Mouse (Mus musculus) neural tube, embryonic 11.5 days (tissue): Measurements from ENCODE around the gene Gstz1. TPM values are rescaled to one million over a fixed set of nuclear protein-coding genes. Genes with fewer than 3 reads are reported as not detected.
"Not testable (repeated sequence)": the region's sequence is repeated elsewhere in the genome, so short reads cannot be mapped to it uniquely, and the experiment has no call there.

Experiments used
- ATAC-seq: fragments of 200-750 bp; cut with Nextera tagmentation; 2 replicates; pipeline ENCODE4 v1.8.0; 2017; ENCODE audit warnings: moderate number of reproducible peaks, mild to moderate bottlenecking, moderate TSS enrichment, moderate library complexity; ENCODE audit not compliant: insufficient read depth, low FRiP score, low TSS enrichment
- DNase-seq: peaks from one replicate; pipeline ENCODE4 v3.0.0-alpha.2; 2015; ENCODE audit warnings: low spot score
- H3K27ac ChIP-seq: fragments of 300-500 bp; sonication (generic); 2 replicates; pipeline ENCODE4 v1.5.1; 2014; ENCODE audit warnings: low read depth, mild to moderate bottlenecking, low read length
- H3K27me3 ChIP-seq: fragments of 300-500 bp; sonication (generic); 2 replicates; pipeline ENCODE4 v1.6.1; 2014; ENCODE audit warnings: mild to moderate bottlenecking, low read length, mixed read lengths; ENCODE audit not compliant: control insufficient read depth, insufficient read depth
- H3K36me3 ChIP-seq: fragments of 300-500 bp; sonication (generic); 2 replicates; pipeline ENCODE4 v1.6.1; 2014; ENCODE audit warnings: mild to moderate bottlenecking, low read length, moderate library complexity, mixed read lengths; ENCODE audit not compliant: control insufficient read depth, insufficient read depth
- H3K4me1 ChIP-seq: fragments of 300-500 bp; sonication (generic); 2 replicates; pipeline ENCODE4 v1.6.1; 2014; ENCODE audit warnings: low read length, mixed read lengths; ENCODE audit not compliant: control insufficient read depth, insufficient read depth
- H3K4me2 ChIP-seq: fragments of 300-500 bp; sonication (generic); 2 replicates; pipeline ENCODE4 v1.6.1; 2014; ENCODE audit warnings: low read depth, mild to moderate bottlenecking, moderate library complexity
- H3K4me3 ChIP-seq: fragments of 300-500 bp; sonication (generic); 2 replicates; pipeline ENCODE4 v1.5.1; 2014; ENCODE audit warnings: low read depth, low read length
- H3K9ac ChIP-seq: fragments of 300-500 bp; sonication (generic); 2 replicates; pipeline ENCODE4 v1.6.1; 2014; ENCODE audit warnings: mild to moderate bottlenecking, low read length
- H3K9me3 ChIP-seq: fragments of 300-500 bp; sonication (generic); 2 replicates; pipeline ENCODE4 v1.6.1; 2016; ENCODE audit warnings: low read length; ENCODE audit not compliant: control insufficient read depth
- WGBS: fragments of 180-500 bp; shearing (Covaris S2); extraction: QIAGEN DNeasy Blood & Tissue Kit; methylation state at CpG from one replicate; pipeline ENCODE4 v1.1.7; 2014; 5-methylcytosine and 5-hydroxymethylcytosine counted together
- polyA plus RNA-seq: library from polyadenylated mRNA; unstranded; fragments of >200 nt; fragmentation: Nextera tagmentation; extraction: Ambion mirVana; gene quantifications from 2 replicates; pipeline ENCODE4 v1.2.1, GENCODE M21; 2014

Gene Gstz1
- polyA plus RNA-seq, 1 experiment from 2014 or later: 31.8 TPM

GRCm38 (mm10) chr12:87201694-87202093 lies 54.7 kb downstream of the Gstz1 start:
- Histone ChIP-seq H3K27ac (no peak overlapping the region), H3K4me3 (no peak overlapping the region), H3K27me3 (no peaks in the 10 kb centered on the region), H3K4me2 (no peak overlapping the region), H3K36me3 (no peaks in the 10 kb centered on the region), H3K9ac (no peak overlapping the region), H3K4me1 (peaks cover 5% of the 10 kb centered on the region; the same call in 1 of the 2 replicates), H3K9me3 (no peaks in the 10 kb centered on the region)
- ATAC-seq (no peak), DNase-seq (no peak)
- WGBS: 70% methylated on average over 5 of the region's 5 CpGs

- 94% methylated on average over 5 of the region's 5 CpGs for WGBS
- not testable (repeated sequence) for ATAC-seq
Measured at GRCm38 (mm10) chr12:87205789-87206188, 58.8 kb downstream of the Gstz1 start.

DNA sequence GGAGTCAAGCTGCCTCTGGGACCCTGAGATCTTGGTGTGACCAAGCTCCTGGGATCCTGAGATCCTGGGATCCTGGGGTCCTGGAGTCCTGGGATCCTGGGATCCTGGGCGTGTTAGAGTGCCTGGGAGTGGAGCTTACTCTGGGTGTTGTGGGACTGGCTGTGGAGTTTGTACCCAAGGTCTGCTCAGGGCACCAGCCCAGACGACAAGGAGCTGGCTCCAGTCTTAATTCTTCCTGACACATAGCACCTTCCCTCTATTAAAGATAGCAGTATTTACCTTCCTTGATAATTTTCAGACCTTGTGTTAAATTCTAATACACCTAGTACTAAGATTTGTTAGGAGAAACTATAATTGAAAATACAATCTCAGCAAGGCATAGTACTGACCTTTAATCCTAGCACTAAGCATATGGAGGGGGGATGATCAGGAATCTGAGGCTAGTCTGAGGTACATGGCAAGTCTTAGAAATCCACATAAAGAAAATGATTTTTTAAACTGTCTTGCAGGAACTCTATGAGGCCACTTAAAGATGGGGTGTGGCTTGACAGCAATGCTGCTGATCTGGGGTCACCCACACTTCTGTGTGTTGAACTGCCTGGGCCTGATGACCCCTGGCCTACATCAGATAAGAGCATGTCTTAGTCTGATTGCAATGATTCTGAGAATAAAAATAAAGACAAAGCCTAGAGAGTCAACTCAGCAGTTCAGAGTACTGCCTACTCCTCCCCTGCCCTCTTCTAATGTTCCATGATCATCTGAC lies 66.1 kb downstream of the Gstz1 start:
- Histone ChIP-seq H3K27me3 (no peaks in the 10 kb centered on the region), H3K4me2 (no peak overlapping the region), H3K4me3 (no peak overlapping the region), H3K9me3 (no peaks in the 10 kb centered on the region), H3K36me3 (no peaks in the 10 kb centered on the region), H3K4me1 (no peaks in the 10 kb centered on the region), H3K27ac (no peak overlapping the region), H3K9ac (no peak overlapping the region)
- ATAC-seq (no peak), DNase-seq (no peak)
- WGBS: 71% methylated on average over 2 of the region's 2 CpGs

More at GRCm38 (mm10) chr12:87205789-87206188, 58.8 kb downstream of the Gstz1 start:
- not testable (repeated sequence) for H3K4me2 ChIP-seq, H3K36me3 ChIP-seq, H3K9ac ChIP-seq, H3K27ac ChIP-seq, H3K4me3 ChIP-seq, H3K27me3 ChIP-seq, H3K4me1 ChIP-seq, DNase-seq, H3K9me3 ChIP-seq

Other genes starting within 250 kb of the Gstz1 start
- 40.1 and 42.8 TPM in 2 replicates for gene Cipc, start 200.1 kb upstream of the Gstz1 start, polyA plus RNA-seq
- 1.4 and 2.1 TPM in 2 replicates for gene Zdhhc22, start 156.7 kb upstream of the Gstz1 start, polyA plus RNA-seq
- 0.74 and 0.78 TPM in 2 replicates for gene Tmem63c, start 125.8 kb upstream of the Gstz1 start, polyA plus RNA-seq
- 0.24 and 0.56 TPM in 2 replicates for gene Ngb, start 44.6 kb upstream of the Gstz1 start, polyA plus RNA-seq
- gene Pomt2, start 803 bp downstream of the Gstz1 start, polyA plus RNA-seq: 14.3 and 17.6 TPM in 2 replicates
- gene Samd15, start 52.6 kb downstream of the Gstz1 start, polyA plus RNA-seq: 0.77 and 1.8 TPM in 2 replicates
- 4.7 and 5.0 TPM in 2 replicates for gene Tmed8, start 53.3 kb downstream of the Gstz1 start, polyA plus RNA-seq
- gene Noxred1, start 91.6 kb downstream of the Gstz1 start, polyA plus RNA-seq: 0.78 and 1.6 TPM in 2 replicates
- gene Vipas39, start 119.1 kb downstream of the Gstz1 start, polyA plus RNA-seq: 62.5 and 62.9 TPM in 2 replicates
- 224 and 233 TPM in 2 replicates for gene Ahsa1, start 119.3 kb downstream of the Gstz1 start, polyA plus RNA-seq
- gene Ism2, start 152.5 kb downstream of the Gstz1 start, polyA plus RNA-seq: 0.34 and 0.94 TPM in 2 replicates
- 55.5 and 70.0 TPM in 2 replicates for gene Sptlc2, start 241.2 kb downstream of the Gstz1 start, polyA plus RNA-seq